Mouse (Mus musculus): ENCODE results near the gene Zfp277. TPM values are rescaled to one million over a fixed set of nuclear protein-coding genes. Genes with fewer than 3 reads are reported as not detected.

The Zfp277 gene
- total RNA-seq, 2 experiments from 2014 or later = 18.7 to 19.6 TPM

GRCm38 (mm10) chr12:40348251-40348650 is 97.5 kb downstream of the Zfp277 start:
- no peak for DNase-seq

GRCm38 (mm10) chr12:40347060-40347698 is 98.5 kb downstream of the Zfp277 start:
- DNase-seq = no peak

- no peak for DNase-seq
Measured at GRCm38 (mm10) chr12:40341443-40341842, 104.3 kb downstream of the Zfp277 start.

DNA sequence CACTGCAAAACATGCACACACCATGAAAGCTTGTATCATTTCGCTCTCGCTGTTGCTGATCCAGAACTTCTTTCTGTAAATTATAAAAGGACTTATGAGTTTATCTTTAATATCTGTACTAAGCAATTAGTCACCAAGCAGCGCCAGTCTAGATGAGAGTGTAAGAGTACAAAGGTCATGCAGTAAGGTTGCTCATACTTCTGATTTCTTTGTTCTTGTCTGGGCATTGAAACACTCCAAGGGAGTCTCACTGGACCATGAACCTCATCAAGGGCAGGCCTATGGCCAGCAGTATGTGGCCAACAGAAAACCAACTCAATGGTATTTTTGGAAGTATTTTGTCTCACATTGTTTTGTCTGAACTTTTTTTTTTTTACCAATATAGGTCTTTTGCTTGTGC is 110.4 kb downstream of the Zfp277 start:
- no peak for DNase-seq

GRCm38 (mm10) chr12:40331467-40331866 is 114.2 kb downstream of the Zfp277 start:
- no peak for DNase-seq

- DNase-seq = peak; percentile 23
Measured at GRCm38 (mm10) chr12:40327012-40327660, 118.6 kb downstream of the Zfp277 start.

- DNase-seq = no peak
Measured at GRCm38 (mm10) chr12:40325582-40325981, 120.1 kb downstream of the Zfp277 start.

DNA sequence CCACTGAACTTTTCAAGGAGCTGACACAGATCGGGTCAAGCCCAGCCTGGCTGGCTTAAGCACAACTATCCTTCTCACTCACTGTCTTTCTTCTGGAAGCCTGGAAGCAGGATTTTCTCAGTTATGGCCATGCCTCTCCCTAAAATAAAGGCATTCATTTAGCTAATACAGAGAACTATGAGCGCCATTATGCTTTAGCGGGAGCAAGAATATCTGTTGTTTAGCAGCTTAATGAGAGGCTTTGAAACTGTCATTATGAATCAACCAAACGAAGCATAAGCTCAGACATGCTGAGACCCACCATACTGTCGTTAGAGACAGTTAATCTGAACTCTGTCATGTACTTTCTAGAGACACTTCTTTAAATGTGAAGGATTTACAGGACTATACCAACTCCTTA is 120.9 kb downstream of the Zfp277 start:
- DNase-seq = no peak

GRCm38 (mm10) chr12:40315146-40315545 is 130.6 kb downstream of the Zfp277 start:
- DNase-seq = no peak

DNA sequence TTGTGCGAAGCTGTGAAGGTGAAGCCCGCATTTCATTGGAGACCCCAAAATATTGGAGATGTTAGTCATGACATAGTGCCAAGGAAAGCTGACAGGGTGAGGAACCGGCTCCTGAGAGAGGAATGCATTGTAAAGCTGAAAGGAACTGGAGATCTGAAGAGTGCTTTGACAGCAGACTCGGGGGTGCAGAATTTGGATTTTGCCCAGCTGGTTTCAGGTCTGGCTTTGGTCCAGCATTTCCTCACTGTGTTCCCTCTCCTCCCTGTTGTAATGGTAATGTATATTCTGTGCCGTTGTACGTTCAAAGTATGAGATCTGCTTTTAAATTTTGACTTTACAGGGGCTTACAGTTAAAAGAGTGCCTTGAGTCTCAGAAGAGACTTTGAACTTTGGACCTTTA is 141.7 kb downstream of the Zfp277 start:
- no peak for DNase-seq

- DNase-seq = no peak
Measured at GRCm38 (mm10) chr12:40298636-40299035, 147.1 kb downstream of the Zfp277 start.

DNA sequence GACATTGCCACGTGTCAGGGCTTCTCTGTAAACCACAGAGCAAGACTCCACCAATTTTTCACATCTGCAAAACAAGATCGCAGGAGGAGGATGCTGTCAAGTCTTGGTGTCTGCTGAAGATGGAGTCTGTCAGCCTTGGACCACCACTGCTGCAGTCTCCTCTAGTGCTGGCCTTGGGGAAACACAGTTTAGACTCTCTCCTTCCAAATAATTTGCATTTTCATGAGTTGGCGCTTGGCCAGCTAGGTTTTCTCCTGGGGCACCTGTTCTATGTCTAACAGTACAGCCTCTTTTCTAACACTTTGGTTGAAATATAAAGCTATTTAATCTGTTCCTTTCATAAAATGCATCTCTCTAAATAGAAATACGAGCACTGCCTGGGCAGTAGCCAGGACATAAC is 159.2 kb downstream of the Zfp277 start:
- no peak for DNase-seq

GRCm38 (mm10) chr12:40280596-40281325 is 164.9 kb downstream of the Zfp277 start:
- DNase-seq = no peak

DNA sequence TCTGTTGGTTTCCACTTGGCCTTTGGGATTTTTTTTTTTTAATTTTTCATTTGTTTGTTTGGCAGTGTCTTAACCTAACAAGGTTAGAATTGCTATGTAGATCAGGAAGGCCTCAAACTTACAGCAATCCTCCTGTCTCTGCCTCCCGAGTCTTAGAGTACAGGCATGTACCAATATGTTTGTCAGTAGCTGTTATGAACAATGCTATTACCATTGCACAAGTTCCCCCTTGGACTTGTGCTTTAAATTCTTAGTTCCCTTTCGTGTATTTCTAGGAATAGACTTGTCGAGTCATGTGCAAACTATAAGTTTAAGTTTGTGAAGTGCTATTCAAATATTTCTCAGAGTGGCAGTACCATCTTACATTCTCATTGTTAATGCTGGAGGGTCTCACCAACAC is 168.1 kb downstream of the Zfp277 start:
- no peak for DNase-seq

GRCm38 (mm10) chr12:40274931-40275330 is 170.8 kb downstream of the Zfp277 start:
- no peak for DNase-seq

DNA sequence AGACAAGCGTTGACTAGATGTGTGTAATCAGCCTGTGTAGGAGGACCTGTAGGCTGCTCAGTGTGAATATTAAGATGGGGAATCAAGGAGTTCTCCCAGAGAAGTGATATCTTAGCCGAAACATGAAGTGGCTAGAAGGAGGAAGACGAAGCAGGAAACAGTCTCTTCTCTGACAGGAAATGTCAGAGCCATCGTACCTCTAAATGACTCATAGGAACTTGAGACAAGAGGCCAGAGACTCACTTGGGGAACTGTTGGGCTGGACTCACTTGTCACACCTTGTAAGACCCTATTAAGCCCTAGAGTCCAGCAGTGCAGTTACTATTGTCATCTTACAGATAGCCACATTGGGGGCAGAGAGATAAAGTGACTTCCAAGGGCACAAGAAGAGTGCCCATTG is 172.4 kb downstream of the Zfp277 start:
- DNase-seq = no peak

- DNase-seq = no peak
Measured at GRCm38 (mm10) chr12:40272710-40273109, 173.0 kb downstream of the Zfp277 start.

DNA sequence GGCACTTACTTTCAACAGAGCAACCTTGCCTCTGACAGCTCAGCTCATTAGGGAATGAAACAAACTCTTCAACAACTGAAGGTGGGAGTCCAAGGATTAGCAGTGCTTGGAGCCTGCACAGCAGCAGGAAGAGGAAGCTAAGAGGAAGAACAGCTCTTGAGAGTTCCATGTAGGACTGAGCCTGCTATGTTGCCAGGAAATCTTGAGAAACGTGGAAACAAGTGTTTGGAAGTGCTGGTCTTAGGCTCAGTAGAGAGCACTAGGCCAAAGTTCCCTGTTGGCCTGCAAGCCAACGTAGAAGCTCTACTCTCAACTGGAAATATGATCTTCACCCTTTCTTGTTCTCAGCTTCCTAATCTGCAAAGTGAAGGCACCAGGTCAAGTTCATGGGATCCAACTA is 177.4 kb downstream of the Zfp277 start:
- DNase-seq = no peak

Other genes with a start within 250 kb of the Zfp277 start
- gene Lsmem1, start 246.4 kb downstream of the Zfp277 start, total RNA-seq (2021) = 10 to 100 TPM; 23.4 to 23.6 TPM
- gene Ifrd1, start 197.4 kb downstream of the Zfp277 start, total RNA-seq (2021) = 100 to 1,000 TPM; 172 to 203 TPM
- 10 to 100 TPM; 21.0 to 24.0 TPM for gene Dock4, start 50 bp upstream of the Zfp277 start, total RNA-seq (2021)